Mouse (Mus musculus): ENCODE results near the gene Nuak1.

Gene Nuak1

DNA sequence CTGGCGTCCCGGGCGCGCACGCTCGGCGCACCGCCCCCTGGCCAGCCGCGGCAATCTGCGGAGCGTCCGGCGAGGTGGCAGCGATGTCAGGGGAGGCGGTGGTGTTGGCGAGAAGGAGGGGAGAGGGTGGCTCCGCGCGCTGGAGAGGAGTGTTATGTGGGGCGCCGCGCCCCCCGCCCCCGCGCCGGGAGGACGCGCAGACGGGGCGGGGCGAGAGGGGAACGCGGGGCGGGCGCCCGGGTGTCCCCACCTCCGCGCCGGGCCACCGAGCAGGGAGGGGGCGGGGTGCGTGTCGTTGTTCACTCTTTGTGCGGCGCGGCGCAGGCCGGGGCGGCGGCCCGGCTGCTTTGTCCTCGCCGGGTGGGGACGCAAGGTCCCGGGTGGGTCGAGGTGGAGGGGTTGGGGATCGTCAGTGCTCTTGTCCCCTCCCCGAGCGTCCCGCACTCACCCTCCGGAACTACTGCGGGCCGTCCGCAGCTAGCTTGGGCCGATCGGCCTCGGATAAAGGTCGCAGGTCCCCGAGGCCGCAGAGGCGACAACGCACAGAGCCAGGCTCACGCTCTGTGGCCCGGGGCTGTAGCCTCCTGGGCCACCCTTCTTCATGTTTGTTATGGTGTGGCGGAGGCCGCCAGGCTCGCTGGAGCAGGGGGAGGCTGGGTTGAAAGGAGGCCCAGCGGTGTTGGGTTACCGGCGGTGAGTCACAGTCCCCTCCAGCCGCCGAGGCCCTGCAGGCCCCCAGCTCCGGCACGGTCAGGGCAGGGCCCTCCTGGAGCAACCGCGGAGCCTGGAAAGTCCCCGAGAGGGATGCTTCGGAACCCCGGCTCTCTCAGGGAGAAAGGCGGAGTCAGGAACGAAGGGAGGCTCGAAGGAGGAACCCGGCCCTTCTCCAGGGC, at the start of gene Nuak1:
Nuak1 (minus strand) TSS at position 57 of the 893 bp plus-strand sequence.
- 1% methylated on average over 81 of the region's 94 CpGs for WGBS

DNA sequence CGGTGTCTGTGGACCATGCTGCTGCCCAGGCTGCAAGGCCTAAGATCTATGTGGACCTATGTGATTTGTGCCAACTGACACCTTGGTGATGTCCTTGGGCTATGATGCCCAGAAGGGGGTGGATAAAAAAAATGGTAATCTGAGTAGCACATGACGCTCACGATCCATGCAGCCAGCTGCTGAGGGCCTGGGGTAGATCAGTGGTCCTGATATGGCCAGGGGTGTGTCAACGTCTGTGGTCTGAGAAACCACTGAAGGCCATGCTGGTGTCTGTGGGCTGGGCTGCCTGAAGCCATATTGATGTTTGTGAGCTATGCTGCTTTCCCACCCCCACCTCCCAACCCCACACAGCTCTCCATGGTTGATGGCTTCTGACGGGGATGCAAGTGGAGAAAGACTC, 49.7 kb upstream of the Nuak1 start:
- 97% methylated on average over 5 of the region's 5 CpGs for WGBS

DNA sequence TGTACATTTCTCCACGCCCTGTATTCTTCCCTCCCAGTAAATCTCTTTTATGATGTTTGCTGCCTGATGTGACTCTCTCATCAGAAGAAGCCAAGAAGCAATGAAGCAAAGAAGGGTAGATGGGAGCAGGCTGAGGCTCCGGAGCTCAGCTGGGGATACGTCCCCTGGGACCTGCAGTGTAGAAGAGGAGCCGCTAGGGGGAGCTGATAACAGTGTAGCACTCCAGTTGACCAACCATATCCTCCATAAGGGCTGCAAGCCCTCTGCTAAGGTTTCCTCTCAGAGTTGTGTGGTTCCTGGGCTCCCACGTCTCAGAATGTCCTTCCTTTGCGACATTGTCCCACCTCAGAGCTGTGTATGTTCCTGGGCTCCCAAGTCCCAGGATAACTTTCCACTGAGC, 47.9 kb upstream of the Nuak1 start:
- WGBS: 52% methylated on average over 6 of the region's 6 CpGs

DNA sequence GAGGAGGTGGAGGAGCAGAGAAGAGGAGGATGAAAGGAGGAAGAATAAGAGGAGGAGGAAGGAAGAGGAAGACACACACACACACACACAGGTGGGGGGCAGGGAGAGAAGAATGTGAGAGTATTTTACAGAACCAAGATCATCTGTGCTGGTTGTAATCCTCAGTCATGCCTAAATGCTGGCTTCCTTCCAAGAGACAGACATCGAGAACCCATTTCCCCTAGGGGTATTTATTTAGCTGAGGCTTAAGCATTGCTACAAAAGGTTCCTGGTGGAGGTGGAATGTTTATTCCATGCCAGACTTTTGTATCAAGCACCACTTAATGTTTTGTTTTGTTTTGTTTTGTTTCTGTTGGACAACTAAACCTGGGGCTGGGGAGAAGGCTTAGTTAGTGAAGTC, 44.3 kb upstream of the Nuak1 start:
- 51% methylated on average over 1 of the region's 1 CpGs for WGBS

DNA sequence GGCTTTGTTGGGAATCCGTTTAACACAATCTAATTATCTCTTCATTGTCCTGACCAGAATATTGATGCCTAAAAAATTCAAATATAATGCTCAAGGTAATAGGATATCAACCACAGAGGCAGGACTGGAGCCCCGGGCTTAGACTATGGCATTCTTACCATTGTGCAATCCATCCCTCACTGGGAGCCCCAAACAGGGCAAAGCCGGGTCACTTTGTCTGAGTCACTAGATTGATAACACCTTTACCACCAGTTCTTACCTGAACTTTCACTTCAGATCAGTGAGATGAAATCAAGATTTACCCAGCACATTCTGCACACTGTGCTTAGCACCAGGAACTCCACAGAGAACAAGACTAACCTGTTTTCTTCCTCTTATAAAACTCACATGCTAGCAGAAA, 43.2 kb upstream of the Nuak1 start:
- WGBS: 92% methylated on average over 3 of the region's 3 CpGs

DNA sequence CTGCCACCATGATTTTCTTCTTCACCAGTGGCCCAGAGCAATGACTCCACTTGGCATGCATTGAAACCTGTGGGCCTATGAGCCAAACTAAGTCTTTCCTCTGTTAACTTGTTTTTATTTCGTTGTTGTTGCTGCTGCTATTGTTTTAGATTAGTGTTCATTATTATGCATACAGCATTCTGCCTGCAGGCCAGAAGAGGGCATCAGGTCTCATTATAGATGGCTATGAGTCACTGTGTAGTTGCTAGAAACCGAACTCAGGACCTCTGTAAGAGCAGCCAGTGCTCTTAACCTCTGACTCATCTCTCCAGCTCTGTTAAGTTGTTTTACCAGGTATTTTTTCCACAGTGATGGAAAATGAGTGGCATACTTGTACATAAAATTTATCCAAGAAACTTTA, 42.7 kb upstream of the Nuak1 start:
- 82% methylated on average over 2 of the region's 2 CpGs for WGBS

DNA sequence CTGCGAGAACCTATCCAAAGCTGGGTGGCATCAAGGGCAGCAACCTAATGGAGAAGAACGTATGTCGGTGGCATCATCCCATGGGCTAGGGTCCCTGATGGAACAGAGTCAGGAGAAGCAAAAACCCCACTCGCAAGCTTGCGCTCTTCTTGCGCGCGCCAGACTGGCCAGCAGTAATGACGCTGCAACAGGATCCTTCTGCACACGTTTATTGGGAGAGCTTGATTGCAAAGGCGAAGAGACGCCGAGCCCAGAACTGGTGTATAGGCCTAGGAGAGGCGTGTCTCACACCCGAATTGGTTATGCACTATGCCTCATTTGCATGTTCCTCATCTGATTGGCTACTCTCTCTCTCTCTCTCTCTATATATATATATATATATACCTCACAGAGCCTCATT, 42.0 kb upstream of the Nuak1 start:
- WGBS: 95% methylated on average over 15 of the region's 15 CpGs

DNA sequence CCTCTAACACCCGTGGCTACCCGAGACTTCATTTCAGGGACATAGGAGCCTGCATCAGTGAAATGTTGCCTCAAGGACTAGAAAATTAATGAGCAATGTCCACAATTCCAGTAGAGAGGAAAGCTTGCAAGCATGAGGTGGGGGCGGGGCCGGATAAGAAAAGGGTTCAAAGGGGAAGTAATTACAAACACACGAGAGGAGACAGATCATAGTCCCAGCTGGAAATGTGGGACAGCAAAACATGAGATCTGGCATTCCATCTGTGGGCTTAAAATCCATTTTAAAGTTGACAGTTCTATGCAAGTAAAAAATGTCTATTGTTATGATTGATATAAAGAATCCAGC, 40.9 kb upstream of the Nuak1 start:
- 64% methylated on average over 5 of the region's 5 CpGs for WGBS

DNA sequence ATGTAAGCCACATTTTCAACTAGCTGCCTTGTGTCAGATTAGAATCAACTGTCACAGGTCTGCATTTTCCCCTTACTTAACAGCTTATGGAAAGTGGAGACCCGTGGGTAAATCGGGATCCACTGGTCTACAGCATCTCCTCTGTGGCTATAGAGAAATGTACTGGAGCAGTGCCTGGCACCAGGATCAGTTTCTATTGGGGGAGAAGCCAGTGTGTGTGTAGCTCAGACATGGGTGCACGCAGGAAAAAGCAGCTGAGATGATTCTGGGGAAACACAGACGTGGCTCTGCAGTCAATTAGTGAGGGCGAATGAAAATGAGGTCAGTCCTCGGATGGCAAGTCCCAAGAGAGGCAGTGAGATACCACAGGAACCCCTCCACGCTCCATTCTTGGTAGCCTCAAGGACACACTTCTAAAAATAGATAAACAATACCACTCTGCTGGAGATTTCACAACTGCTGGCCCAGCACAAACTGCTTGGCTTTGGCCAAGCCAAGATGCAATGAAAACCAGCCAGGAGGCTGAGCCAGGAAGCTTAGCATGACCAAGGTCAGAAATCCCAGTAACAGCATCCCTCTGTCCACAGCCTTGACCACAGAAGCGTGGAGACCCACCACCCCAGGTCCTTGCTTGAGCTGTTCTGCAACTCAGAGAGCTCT, 40.4 kb upstream of the Nuak1 start:
- WGBS: 49% methylated on average over 8 of the region's 8 CpGs

DNA sequence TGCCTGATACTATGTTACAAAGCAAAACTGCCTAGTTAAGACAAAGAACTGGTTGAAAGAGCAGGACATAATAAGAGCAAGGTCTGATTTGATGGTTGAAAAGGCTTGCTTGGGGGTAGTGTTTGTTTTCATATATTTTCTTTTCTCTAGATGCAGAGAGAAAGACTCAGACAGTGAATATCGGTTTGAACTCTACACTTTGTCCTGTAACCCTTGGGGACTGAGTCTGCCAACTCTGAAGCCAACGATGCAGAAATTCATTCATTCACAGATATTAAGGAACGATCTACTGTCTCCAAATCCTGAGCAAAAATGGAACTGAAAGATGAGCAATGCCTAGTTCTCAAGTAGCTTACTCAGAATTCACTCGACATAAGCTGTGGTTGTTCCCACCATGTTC, 39.7 kb upstream of the Nuak1 start:
- WGBS: 70% methylated on average over 4 of the region's 4 CpGs

DNA sequence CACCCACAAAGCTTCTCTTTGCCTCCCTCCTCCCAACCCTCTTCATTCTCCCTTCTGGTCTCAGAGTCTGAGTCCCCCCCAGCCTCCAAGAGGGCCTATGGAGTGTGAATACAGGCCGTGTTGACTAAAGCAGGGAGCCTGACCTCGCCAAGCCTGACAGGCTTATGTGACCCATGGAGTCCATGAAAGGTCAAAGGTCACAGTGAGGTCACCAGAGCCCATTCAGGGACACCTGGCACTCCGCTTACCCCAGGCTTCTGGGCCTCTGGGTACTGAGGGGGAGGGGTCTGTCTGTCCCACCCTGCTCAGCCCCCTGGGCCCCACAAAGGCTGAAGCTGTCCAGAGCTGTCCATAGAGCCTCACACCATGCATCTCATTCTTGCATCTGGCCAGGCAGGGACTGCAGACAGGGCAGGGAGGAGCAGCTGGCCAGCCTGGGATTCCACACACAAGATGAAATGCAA, 37.2 kb upstream of the Nuak1 start:
- 50% methylated on average over 3 of the region's 3 CpGs for WGBS

DNA sequence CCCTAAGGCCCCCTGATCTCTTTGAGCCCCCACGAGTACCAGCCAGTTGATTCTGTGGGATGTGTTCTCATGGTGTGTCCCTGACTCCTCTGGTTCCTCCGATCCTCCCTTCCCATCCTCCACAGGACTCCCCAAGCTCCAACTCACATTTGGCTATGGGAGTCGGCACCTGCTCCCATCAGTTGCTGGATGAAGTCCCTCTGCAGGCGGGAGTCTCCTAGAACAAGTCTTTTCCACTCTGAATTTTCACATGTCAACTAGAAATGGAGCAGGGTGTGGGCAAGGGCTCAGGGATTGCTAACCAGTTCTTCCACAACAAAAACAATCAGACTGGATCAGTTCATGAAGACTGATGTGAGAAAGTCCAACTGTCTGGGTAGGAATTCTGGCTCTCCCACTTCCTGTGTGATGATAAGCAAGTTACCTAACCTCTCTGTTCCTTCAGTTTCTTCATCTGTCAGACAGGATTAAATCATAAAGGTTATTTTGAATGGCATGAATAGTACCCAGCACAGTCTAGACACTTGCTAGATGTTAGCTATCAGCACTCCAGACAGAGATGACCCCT, 36.7 kb upstream of the Nuak1 start:
- 62% methylated on average over 4 of the region's 4 CpGs for WGBS

DNA sequence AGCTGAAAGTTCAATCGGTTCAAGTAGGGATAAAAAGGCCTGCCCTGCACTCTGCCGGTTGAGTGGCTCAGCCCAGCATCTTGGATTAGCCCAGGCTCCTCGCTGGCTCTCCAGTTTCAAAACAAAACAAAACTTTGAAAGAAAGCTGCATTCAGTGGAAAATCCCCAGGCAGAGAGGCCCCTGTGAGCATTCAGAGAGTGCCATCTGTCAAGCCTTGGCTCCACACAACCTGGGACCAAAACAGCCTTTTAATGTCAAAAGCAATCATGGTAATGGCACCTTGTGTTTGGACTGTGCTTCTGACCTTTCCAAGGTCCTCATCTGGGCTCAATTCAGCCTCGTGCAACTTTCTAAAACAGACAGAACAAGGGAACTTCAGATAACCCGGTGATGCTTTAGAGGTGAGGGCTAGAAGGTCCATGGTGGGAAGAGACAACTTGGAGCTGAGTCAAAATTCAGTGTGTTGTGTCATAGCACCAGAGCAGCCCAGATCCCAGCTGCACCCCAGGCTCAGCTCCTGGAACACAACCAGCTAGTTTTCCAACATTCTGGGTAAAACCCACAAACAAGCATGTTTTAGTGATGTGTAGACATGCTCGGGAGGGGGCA, 27.3 kb upstream of the Nuak1 start:
- WGBS: 42% methylated on average over 6 of the region's 6 CpGs

DNA sequence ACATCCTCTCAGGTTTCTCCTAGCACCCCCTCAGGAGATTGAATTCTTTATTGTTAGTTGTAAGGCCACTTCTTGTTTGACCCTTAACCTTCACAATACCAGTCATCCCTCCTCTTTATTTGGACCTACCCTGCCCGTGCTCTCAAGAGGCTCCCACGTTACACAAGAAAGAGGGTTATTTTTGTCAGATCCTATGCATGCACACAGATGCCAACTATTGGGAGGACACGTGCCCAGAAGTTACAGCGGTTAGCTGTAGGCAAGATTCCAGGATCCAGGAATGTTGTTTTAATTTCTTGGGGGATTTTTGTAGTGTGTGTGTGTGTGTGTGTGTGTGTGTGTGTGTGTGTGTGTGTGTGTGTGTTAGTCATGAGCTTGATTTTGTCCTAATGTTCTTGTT, 25.1 kb upstream of the Nuak1 start:
- 62% methylated on average over 4 of the region's 4 CpGs for WGBS

DNA sequence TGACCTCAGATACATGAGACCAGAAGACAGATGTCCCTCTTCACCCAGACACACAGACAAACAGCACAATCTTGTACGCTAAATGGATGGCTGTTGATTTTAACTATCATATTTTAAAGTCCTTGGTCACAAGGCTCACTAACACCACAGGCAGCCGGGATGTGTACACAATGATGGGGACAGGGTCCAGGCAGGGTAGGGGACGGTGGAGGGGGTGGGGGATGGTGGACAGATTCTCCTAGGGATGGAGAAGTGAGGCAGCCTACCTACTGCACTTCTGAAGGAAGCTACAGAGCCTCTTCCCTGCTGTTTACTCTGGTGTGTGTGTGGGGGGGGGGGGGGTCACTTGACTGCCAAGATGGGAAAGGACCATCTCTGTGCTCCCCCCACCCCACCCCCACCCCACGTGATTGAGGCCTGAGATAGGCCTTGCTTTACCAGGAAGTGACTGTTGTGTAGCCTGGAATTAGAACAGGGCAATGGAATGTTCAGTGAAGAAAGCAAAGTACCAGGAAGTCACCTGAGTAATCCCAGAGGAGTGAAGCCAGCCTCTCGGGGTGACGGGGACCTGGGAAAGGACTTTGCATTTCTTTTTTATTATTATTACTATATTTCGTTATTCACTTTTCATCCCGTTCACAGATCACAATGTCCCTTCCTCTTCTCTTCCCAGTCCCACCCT, 20.2 kb upstream of the Nuak1 start:
- 83% methylated on average over 8 of the region's 8 CpGs for WGBS

DNA sequence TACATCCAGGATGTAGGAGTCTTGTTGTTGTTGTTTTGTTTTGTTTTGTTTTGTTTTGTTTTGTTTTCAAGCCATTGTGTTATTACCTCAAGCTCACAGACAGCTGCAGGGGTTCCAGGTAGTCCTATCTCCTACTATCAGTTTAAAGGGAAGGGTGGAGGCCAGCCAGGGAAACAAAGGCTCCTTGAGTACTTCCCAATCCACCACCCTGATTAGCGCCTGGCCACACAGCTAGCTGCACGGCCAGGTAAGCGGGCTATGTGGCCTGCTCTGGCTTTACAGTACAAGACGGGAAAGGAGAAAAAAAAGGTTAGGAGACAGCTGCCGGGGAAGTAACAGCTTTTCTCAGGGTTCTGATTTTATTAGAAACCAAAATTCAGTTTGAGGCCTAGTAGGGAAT, 17.7 kb upstream of the Nuak1 start:
- WGBS: 92% methylated on average over 5 of the region's 5 CpGs

DNA sequence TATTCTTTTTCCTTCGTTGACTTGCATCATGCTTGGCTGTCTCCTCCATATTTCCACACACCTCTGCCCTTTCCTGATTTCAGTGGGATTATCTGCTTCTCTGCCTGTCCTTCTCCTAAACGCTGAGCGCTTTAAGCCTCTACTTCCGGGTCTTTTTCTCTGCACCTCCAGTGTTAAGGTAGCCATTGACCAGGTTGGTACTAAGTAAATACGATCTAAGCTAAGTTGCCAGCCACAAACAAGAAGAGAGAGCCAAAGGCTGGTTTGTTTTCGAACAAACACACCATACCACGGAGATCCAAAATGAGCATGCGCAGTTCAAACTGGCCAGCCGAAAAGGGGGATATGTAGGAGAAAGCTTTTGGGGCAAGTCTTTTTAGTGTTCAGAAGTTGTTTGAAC, 17.1 kb upstream of the Nuak1 start:
- 96% methylated on average over 9 of the region's 9 CpGs for WGBS

DNA sequence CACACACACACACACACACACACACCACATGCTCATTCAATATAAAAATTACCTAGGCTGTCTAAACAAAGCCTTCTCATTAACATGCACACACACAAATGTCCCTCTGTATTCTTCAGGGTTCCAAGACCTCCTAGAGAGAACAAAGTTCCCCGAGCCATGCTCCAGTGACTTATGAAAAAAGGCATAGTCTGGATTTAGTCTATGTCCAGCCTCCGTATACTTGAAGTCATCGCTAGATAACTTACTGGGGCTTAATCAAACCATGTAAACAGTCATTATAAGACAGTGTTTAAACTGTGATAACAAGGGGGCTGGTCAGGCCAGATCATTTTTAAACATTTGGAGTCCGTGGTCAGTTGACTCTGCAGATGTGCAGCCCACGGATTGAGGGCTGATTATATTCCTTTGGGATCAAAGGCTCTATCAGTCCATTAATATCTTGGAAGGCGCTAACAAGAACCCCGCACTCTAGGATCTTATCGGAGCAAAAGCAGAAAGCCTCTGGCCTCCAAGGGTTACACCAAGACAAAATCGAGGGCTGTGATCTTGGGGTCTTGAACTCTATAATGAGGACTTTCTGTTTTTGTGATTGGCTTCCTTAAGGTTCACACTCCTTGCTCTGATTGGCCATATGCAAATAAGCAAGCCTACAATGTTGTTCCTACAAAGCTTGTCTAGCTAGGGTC, 16.4 kb upstream of the Nuak1 start:
- 80% methylated on average over 9 of the region's 9 CpGs for WGBS

DNA sequence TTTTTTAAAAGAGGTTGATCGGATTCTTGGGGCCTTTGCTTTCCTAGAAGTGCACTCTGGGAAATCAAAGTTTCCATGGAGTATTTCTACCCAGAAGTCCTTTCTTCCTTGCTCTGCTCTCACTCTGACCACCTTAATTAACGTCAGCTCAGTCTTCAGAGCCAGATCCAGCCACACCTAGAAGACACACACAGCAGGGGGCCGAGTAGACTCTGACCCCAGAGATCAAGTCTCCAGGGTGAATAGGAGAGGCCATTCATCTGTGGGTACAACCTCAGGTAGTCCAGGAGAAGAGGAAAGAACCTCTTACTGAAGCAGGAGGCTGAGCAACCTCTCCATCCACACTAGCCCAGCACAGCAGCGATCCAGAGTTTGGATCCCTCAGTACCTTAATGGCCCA, 11.5 kb upstream of the Nuak1 start:
- 75% methylated on average over 4 of the region's 4 CpGs for WGBS

DNA sequence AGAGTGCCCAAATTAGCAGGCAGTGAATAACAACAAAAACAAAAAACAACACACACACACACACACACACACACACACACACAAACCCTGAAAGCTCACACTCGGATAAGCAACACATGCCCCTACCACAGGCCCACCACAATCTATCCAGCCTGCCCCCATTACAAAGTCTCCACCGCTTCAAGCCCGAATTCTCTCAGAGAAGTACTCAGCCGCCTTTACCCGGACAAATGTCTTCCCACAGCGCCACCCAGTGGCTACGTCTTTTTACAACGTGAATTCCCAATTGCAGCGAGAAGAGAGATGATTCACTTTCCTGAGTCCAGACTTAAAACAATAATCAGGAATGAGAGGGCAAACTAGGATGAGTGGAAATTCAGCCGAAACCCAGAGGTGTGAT, 10.3 kb upstream of the Nuak1 start:
- WGBS: under 1% methylated on average over 10 of the region's 10 CpGs

DNA sequence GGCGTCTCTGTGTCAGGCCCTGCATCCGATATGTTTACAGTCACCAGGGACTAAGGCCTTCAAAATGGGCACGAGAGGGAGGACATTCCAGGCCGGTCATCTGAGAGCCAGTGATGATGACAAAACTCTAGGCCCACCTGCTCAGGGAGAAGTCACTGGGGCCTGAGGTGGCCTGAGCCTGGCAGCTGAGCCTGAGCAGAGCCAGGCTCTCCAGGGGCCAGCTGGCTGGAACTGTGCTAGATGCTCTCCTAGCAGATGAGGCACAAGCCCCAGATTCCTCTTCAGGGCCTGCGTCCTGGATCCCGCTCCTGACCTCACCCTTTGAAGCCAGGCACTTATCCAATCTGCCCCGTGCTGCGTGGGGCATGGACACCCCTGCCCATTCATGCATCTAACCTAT, 9.3 kb upstream of the Nuak1 start:
- 92% methylated on average over 8 of the region's 8 CpGs for WGBS
